ENCODE assay signal across 19 mouse cellular contexts in the genomic region with DNA sequence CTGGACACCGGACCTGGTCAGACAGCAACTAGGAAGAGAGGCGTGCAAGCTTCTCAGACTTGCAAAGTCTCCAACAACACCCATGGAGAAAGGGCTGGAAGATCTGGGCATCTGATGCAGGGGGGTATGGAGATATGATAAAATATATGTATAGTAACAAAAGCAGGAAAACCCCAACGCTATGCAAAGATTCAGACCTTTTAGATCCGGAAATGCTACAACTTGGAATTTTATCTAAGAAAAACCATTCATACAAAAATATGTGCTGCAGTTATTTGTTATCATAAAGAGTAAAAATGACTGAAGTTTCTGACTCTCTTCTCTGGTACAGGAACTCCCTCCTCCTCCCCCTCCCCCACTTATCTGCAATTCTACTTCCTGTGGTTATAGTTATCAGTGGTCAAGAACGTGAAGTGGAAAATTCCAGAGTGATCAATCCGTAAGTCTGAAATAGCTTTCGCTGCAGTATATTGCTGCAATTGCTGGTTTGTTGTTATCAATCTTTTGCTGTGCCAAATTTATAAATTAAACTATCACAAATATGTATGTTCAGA. TPM values are rescaled to one million over a fixed set of nuclear protein-coding genes. Genes with fewer than 3 reads are reported as not detected.
DNase-seq lines count a peak whose midpoint lies in the region; ATAC-seq lines count a peak whose summit lies in the region.
"Had no signal": no experiment of that assay in that cellular context is flagged by ENCODE, and none has a peak within 500 bp of the region (broad histone marks: within the 10 kb centered on the region; RNA-seq: fewer than 3 reads in every experiment).

No protein-coding gene starts in this region.

- 44% methylated on average over 7 of the region's 7 CpGs for WGBS in heart, embryonic 14.5 days
- 90% methylated on average over 7 of the region's 7 CpGs for WGBS in hindbrain, embryonic 16.5 days

- no peaks in the 10 kb centered on the region for H3K9me3 ChIP-seq in heart, embryonic 14.5 days (ENCODE audit: control insufficient read depth, low read length)
- no peaks in the 10 kb centered on the region for H3K9me3 ChIP-seq in hindbrain, embryonic 16.5 days (ENCODE audit: control insufficient read depth, low read length)
- H3K9me3 ChIP-seq: embryonic facial prominence, embryonic 13.5 days; hindbrain, embryonic 15.5 days; limb, embryonic 10.5 days; lung, embryonic 15.5 days had no signal

- no peaks in the 10 kb centered on the region for H3K36me3 ChIP-seq in heart, embryonic 14.5 days (ENCODE audit: control insufficient read depth, insufficient read depth, low read length)
- H3K36me3 ChIP-seq in hindbrain, embryonic 16.5 days (ENCODE audit: control insufficient read depth, insufficient read depth, low read length), result no peaks in the 10 kb centered on the region
- H3K36me3 ChIP-seq: embryonic facial prominence, embryonic 13.5 days; forebrain, embryonic 10.5 days; hindbrain, embryonic 15.5 days; limb, embryonic 10.5 days; lung, embryonic 15.5 days had no signal

- H3K4me2 ChIP-seq in heart, embryonic 14.5 days (ENCODE audit: low read length), result peak overlapping the region; percentile 1; the same call in 1 of the 2 replicates
- H3K4me2 ChIP-seq in hindbrain, embryonic 16.5 days (ENCODE audit: low read length), result no peak overlapping the region
- H3K4me2 ChIP-seq: embryonic facial prominence, embryonic 13.5 days; hindbrain, embryonic 15.5 days; lung, embryonic 15.5 days had no signal

- ATAC-seq in heart, embryonic 14.5 days (ENCODE audit: insufficient number of reproducible peaks, insufficient read depth, low FRiP score, low read depth), result no peak
- peak; percentile 28 for ATAC-seq in CD4-positive, CD25-positive, alpha-beta regulatory T cell, adult 4 months
- peak; percentile 49; the same call in 1 of the 2 replicates for ATAC-seq in megakaryocyte, adult 5-6 weeks (ENCODE audit: poor library complexity, severe bottlenecking)
- no peak for ATAC-seq in hindbrain, embryonic 16.5 days
- ATAC-seq: Patski had no signal

- H3K4me1 ChIP-seq in heart, embryonic 14.5 days (ENCODE audit: control insufficient read depth in 2 of 2, insufficient read depth in 2 of 2, low read length in 2 of 2), result peaks cover 29 to 48% of the 10 kb centered on the region in 2 experiments
- peaks cover 8% of the 10 kb centered on the region for H3K4me1 ChIP-seq in hindbrain, embryonic 16.5 days (ENCODE audit: control insufficient read depth, insufficient read depth, low read depth, low read length)

- H3K27me3 ChIP-seq in heart, embryonic 14.5 days (ENCODE audit: control insufficient read depth, insufficient read depth, low read length), result no peaks in the 10 kb centered on the region
- H3K27me3 ChIP-seq in hindbrain, embryonic 16.5 days (replicated peaks; ENCODE audit: control insufficient read depth, insufficient read depth, low read length), result no peaks in the 10 kb centered on the region
- H3K27me3 ChIP-seq: embryonic facial prominence, embryonic 13.5 days; hindbrain, embryonic 15.5 days; lung, embryonic 15.5 days; Patski had no signal

- DNase-seq in heart, adult 18-20 months, result no peak
- DNase-seq in induced T-regulatory cell, adult 2 months (ENCODE audit: low read depth), result peak; percentile 82
- DNase-seq in urinary bladder, adult 18-20 months (ENCODE audit: low spot score in 2 of 2), result no peak
- DNase-seq: cerebellum, adult 11 months; kidney, adult 8-10 months; kidney, postnatal 36 days; layer of hippocampus, postnatal 36 days; right cerebral cortex, postnatal 4 days; thymus, postnatal 4 days had no signal

- H3K27ac ChIP-seq in heart, embryonic 14.5 days (replicated peaks in 1 of 2; ENCODE audit: control insufficient read depth in 1 of 2, insufficient read depth in 1 of 2, low read depth in 2 of 2, low read length in 2 of 2), result 0 out of 4 replicates have a peak overlapping the region, but pooled peaks of 1 of the 2 experiments have one; percentile 0
- H3K27ac ChIP-seq in hindbrain, embryonic 16.5 days (ENCODE audit: low read depth, low read length), result no peak overlapping the region
- H3K27ac ChIP-seq: embryonic facial prominence, embryonic 13.5 days; forebrain, embryonic 10.5 days; hindbrain, embryonic 15.5 days; limb, embryonic 10.5 days; lung, embryonic 15.5 days had no signal

- no peak overlapping the region for H3K9ac ChIP-seq in heart, embryonic 14.5 days (ENCODE audit: low read length)
- H3K9ac ChIP-seq in hindbrain, embryonic 16.5 days (ENCODE audit: low read depth, low read length), result no peak overlapping the region
- H3K9ac ChIP-seq: embryonic facial prominence, embryonic 13.5 days; hindbrain, embryonic 15.5 days; lung, embryonic 15.5 days had no signal

- H3K4me3 ChIP-seq in heart, embryonic 14.5 days (ENCODE audit: control insufficient read depth in 1 of 2, insufficient read depth in 1 of 2, low read depth in 1 of 2, low read length in 2 of 2), result no peak overlapping the region
- no peak overlapping the region for H3K4me3 ChIP-seq in hindbrain, embryonic 16.5 days (ENCODE audit: low read length)
- H3K4me3 ChIP-seq: embryonic facial prominence, embryonic 13.5 days; forebrain, embryonic 10.5 days; hindbrain, embryonic 15.5 days; limb, embryonic 10.5 days; lung, embryonic 15.5 days had no signal

RNA-seq across cellular contexts. Expression of gene Psen2, which starts 14.6 kb away (rescaled TPM):
- polyA plus RNA-seq in heart, embryonic 14.5 days (2014; fragmentation: Nextera tagmentation; extraction: Ambion mirVana), result 14.7 and 15.6 TPM in 2 replicates
- 10 to 100 TPM; 12.1 to 16.3 TPM for total RNA-seq in heart, adult 18-20 months (2021)
- 100 to 1,000 TPM; 130 to 142 TPM for polyA plus RNA-seq in CD4-positive, CD25-positive, alpha-beta regulatory T cell, adult 4 months (2017; shearing (Covaris generic))
- 14.0 and 17.3 TPM in 2 replicates for total RNA-seq in megakaryocyte, adult 5-6 weeks (2015)
- total RNA-seq in megakaryocyte, adult 5-6 weeks (2017), result 13.6 and 18.9 TPM in 2 replicates
- polyA plus RNA-seq in hindbrain, embryonic 16.5 days (2015; fragmentation: Nextera tagmentation; extraction: Ambion mirVana), result 17.7 and 22.2 TPM in 2 replicates

RNA-seq across cellular contexts. Expression of gene Coq8a, which starts 49.3 kb away (rescaled TPM):
- 51.2 and 58.8 TPM in 2 replicates for polyA plus RNA-seq in heart, embryonic 14.5 days (2014; fragmentation: Nextera tagmentation; extraction: Ambion mirVana)
- 1,000 to 10,000 TPM in 1 of 2 experiments, 100 to 1,000 TPM in 1; 974 to 1,043 TPM for total RNA-seq in heart, adult 18-20 months (2021)
- 10 to 100 TPM; 46.1 to 67.9 TPM for polyA plus RNA-seq in CD4-positive, CD25-positive, alpha-beta regulatory T cell, adult 4 months (2017; shearing (Covaris generic))
- 1.5 and 2.4 TPM in 2 replicates for total RNA-seq in megakaryocyte, adult 5-6 weeks (2015)
- total RNA-seq in megakaryocyte, adult 5-6 weeks (2017), result 0.84 and 2.4 TPM in 2 replicates
- polyA plus RNA-seq in hindbrain, embryonic 16.5 days (2015; fragmentation: Nextera tagmentation; extraction: Ambion mirVana), result 4.8 and 5.9 TPM in 2 replicates

Comparison
In these comparisons a context has a peak if more than half of its experiments do, and no peak if none do; other contexts are left out.
1. ATAC-seq: peak in CD4-positive, CD25-positive, alpha-beta regulatory T cell, adult 4 months (single experiment) and megakaryocyte, adult 5-6 weeks (single experiment); none in heart, embryonic 14.5 days (single experiment) and hindbrain, embryonic 16.5 days (single experiment).